Mouse (Mus musculus) frontal cortex, postnatal 25 days (tissue): ENCODE results near the gene Tsga13.

Source experiments
- DNase-seq, 2 experiments: peaks; one replicate each; pipeline ENCODE4 v3.0.0; 2022; ENCODE audit warnings: low spot score in 2 of 2

The Tsga13 gene

GRCm38 (mm10) chr6:30915473-30915872 lies at the start of gene Tsga13:
Gene Tsga13 (minus strand): TSS chr6:30915573.
- DNase-seq = no peak

- DNase-seq = no peak
Observed at GRCm38 (mm10) chr6:30958736-30959540, 43.6 kb upstream of the Tsga13 start, which contains the start of gene Klf14. Gene Klf14 (minus strand): TSS chr6:30959078.

- DNase-seq = no peak
Observed at GRCm38 (mm10) chr6:30957784-30958735, 42.7 kb upstream of the Tsga13 start.

- no peak for DNase-seq
Observed at GRCm38 (mm10) chr6:30939264-30939663, 23.9 kb upstream of the Tsga13 start.

GRCm38 (mm10) chr6:30922821-30923220 lies 7.4 kb upstream of the Tsga13 start:
- no peak for DNase-seq

GRCm38 (mm10) chr6:30921826-30922225 lies 6.5 kb upstream of the Tsga13 start:
- DNase-seq = no peak

- peak; percentile 16 to 20 for DNase-seq
Observed at GRCm38 (mm10) chr6:30920834-30921675, 5.7 kb upstream of the Tsga13 start.

- DNase-seq = peak; percentile 19 to 24
Observed at GRCm38 (mm10) chr6:30907970-30908369, 7.4 kb downstream of the Tsga13 start.

GRCm38 (mm10) chr6:30904911-30905310 lies 10.5 kb downstream of the Tsga13 start:
- DNase-seq = no peak

- no peak for DNase-seq
Observed at GRCm38 (mm10) chr6:30904033-30904432, 11.3 kb downstream of the Tsga13 start.

GRCm38 (mm10) chr6:30897520-30897919 lies 17.9 kb downstream of the Tsga13 start:
- no peak for DNase-seq

- no peak for DNase-seq
Observed at GRCm38 (mm10) chr6:30896986-30897327, 18.4 kb downstream of the Tsga13 start.

- peak; percentile 84 to 90 for DNase-seq
Observed at GRCm38 (mm10) chr6:30896195-30896985, 19.0 kb downstream of the Tsga13 start, which contains the start of gene Copg2. Gene Copg2 (minus strand): TSS chr6:30896794.

GRCm38 (mm10) chr6:30895819-30896194 lies 19.6 kb downstream of the Tsga13 start:
- DNase-seq = no peak

- no peak for DNase-seq
Observed at GRCm38 (mm10) chr6:30893081-30893480, 22.3 kb downstream of the Tsga13 start.

- DNase-seq = no peak
Observed at GRCm38 (mm10) chr6:30891761-30892160, 23.6 kb downstream of the Tsga13 start.

GRCm38 (mm10) chr6:30884856-30885255 lies 30.5 kb downstream of the Tsga13 start:
- DNase-seq = no peak

GRCm38 (mm10) chr6:30883491-30883890 lies 31.9 kb downstream of the Tsga13 start:
- no peak for DNase-seq

GRCm38 (mm10) chr6:30876661-30877060 lies 38.7 kb downstream of the Tsga13 start:
- DNase-seq = no peak

GRCm38 (mm10) chr6:30866501-30866900 lies 48.9 kb downstream of the Tsga13 start:
- no peak for DNase-seq
